Mouse (Mus musculus) embryonic facial prominence, embryonic 11.5 days (tissue): ENCODE results near the gene Tnpo2. TPM values are rescaled to one million over a fixed set of nuclear protein-coding genes. Genes with fewer than 3 reads are reported as not detected.

Experiments
- ATAC-seq: fragments of 200-750 bp; cut with Nextera tagmentation; replicated peaks from 2 replicates; pipeline ENCODE4 v1.8.0; 2017; ENCODE audit warnings: low read depth; ENCODE audit not compliant: insufficient number of reproducible peaks, low FRiP score, low TSS enrichment
- DNase-seq: peaks from one replicate; pipeline ENCODE4 v3.0.0-alpha.2; 2015; ENCODE audit warnings: low spot score
- H3K27ac ChIP-seq: fragments of 300-500 bp; sonication (generic); replicated peaks from 2 replicates; pipeline ENCODE4 v1.5.1; 2014; ENCODE audit warnings: mild to moderate bottlenecking, low read depth, low read length, control low read depth
- H3K27me3 ChIP-seq: fragments of 300-500 bp; sonication (generic); 2 replicates; pipeline ENCODE4 v1.6.1; 2014; ENCODE audit warnings: mild to moderate bottlenecking, low read length, moderate library complexity, mixed read lengths; ENCODE audit not compliant: control insufficient read depth, insufficient read depth
- H3K36me3 ChIP-seq: fragments of 300-500 bp; sonication (generic); replicated peaks from 2 replicates; pipeline ENCODE4 v1.6.1; 2014; ENCODE audit warnings: low read depth, mild to moderate bottlenecking, low read length, moderate library complexity, mixed read lengths; ENCODE audit not compliant: control insufficient read depth, insufficient read depth
- H3K4me1 ChIP-seq: fragments of 300-500 bp; sonication (generic); 2 replicates; pipeline ENCODE4 v1.6.1; 2014; ENCODE audit warnings: low read length, mixed read lengths; ENCODE audit not compliant: control insufficient read depth, insufficient read depth
- H3K4me2 ChIP-seq: fragments of 300-500 bp; sonication (generic); 2 replicates; pipeline ENCODE4 v1.6.1; 2014; ENCODE audit warnings: low read depth, mild to moderate bottlenecking, control low read depth, low read length, moderate library complexity
- H3K4me3 ChIP-seq: fragments of 300-500 bp; sonication (generic); 2 replicates; pipeline ENCODE4 v1.5.1; 2014; ENCODE audit warnings: low read depth, low read length, control low read depth
- H3K9ac ChIP-seq: fragments of 300-500 bp; sonication (generic); replicated peaks from 2 replicates; pipeline ENCODE4 v1.6.1; 2014; ENCODE audit warnings: mild to moderate bottlenecking, control low read depth, low read length
- H3K9me3 ChIP-seq: fragments of 300-500 bp; sonication (generic); replicated peaks from 2 replicates; pipeline ENCODE4 v1.6.1; 2016; ENCODE audit warnings: mild to moderate bottlenecking, low read length, inconsistent platforms, mixed read lengths; ENCODE audit not compliant: control insufficient read depth
- WGBS: fragments of 180-500 bp; shearing (Covaris S2); extraction: QIAGEN DNeasy Blood & Tissue Kit; methylation state at CpG from one replicate; pipeline ENCODE4 v1.1.7; 2014; 5-methylcytosine and 5-hydroxymethylcytosine counted together
- microRNA-seq: library from miRNA; unstranded; fragments of <30 nt; microRNA quantifications from one replicate; pipeline ENCODE4, GENCODE M21; 2016; ENCODE audit warnings: borderline number of aligned reads
- polyA plus RNA-seq: library from polyadenylated mRNA; unstranded; fragments of >200 nt; fragmentation: Nextera tagmentation; extraction: Ambion mirVana; gene quantifications from 2 replicates; pipeline ENCODE4 v1.2.1, GENCODE M21; 2014

Tnpo2 gene
- polyA plus RNA-seq, 1 experiment from 2014 or later: 17.0 TPM

DNA sequence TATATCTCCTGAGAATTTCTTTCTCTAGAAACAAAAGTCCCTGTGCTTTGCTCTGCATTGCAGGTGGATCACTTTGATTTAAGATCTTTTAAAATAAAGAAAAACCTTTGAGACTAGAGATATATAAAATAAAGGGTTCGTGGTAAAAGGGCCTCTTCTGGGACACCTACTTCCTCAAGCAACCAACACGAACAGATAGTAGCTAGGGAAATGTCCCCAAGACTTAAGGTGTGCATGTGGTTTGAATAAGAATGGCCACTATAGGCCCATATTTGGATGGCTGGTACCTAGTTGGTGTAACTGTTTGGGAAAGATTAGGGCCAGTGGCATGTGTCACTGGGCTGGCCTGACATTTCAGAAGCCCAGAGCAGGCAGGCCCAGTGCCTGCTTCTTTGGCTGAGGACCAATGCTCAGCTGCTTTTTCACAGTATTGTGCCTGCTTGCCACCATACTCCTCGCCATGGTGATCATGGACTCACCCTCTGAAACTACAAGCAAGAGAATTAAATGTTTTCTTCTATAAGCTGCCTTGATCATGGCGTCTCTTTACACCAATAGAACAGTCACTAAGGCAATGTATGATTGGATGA, 63.5 kb downstream of the Tnpo2 start:
- no peaks in the 10 kb centered on the region for H3K9me3 ChIP-seq
- no peaks in the 10 kb centered on the region; the same call in 1 of the 2 replicates for H3K36me3 ChIP-seq
- DNase-seq (no peak), ATAC-seq (no peak)
- H3K27ac ChIP-seq: no peak overlapping the region
- no peak overlapping the region for H3K4me2 ChIP-seq
- H3K27me3 ChIP-seq: no peaks in the 10 kb centered on the region
- no peak overlapping the region for H3K9ac ChIP-seq
- no peak overlapping the region for H3K4me3 ChIP-seq
- no peaks in the 10 kb centered on the region for H3K4me1 ChIP-seq
- WGBS: 84% methylated on average over 4 of the region's 4 CpGs

Small RNA genes within 50 kb of the gene (microRNA-seq; reads per million reads assigned to microRNA genes)
- 1.9 reads per million for gene Mir7070

Other genes with a start within 250 kb of the Tnpo2 start
- 5.9 and 6.8 TPM in 2 replicates for gene Nfix, start 236.6 kb upstream of the Tnpo2 start, polyA plus RNA-seq
- 3.6 and 3.8 TPM in 2 replicates for gene Dand5, start 214.1 kb upstream of the Tnpo2 start, polyA plus RNA-seq
- 41.5 and 42.3 TPM in 2 replicates for gene Gadd45gip1, start 205.4 kb upstream of the Tnpo2 start, polyA plus RNA-seq
- 79.6 and 88.2 TPM in 2 replicates for gene Rad23a, start 196.2 kb upstream of the Tnpo2 start, polyA plus RNA-seq
- 815 and 826 TPM in 2 replicates for gene Calr, start 190.0 kb upstream of the Tnpo2 start, polyA plus RNA-seq
- 73.0 and 85.7 TPM in 2 replicates for gene Farsa, start 179.9 kb upstream of the Tnpo2 start, polyA plus RNA-seq
- gene Syce2, start 164.8 kb upstream of the Tnpo2 start, polyA plus RNA-seq: 89.2 and 89.9 TPM in 2 replicates
- gene Gcdh, start 143.0 kb upstream of the Tnpo2 start, polyA plus RNA-seq: 40.3 and 40.5 TPM in 2 replicates
- 11.1 and 14.4 TPM in 2 replicates for gene Klf1, start 135.0 kb upstream of the Tnpo2 start, polyA plus RNA-seq
- 5.5 and 7.2 TPM in 2 replicates for gene Dnase2a, start 128.4 kb upstream of the Tnpo2 start, polyA plus RNA-seq
- gene Mast1, start 99.6 kb upstream of the Tnpo2 start, polyA plus RNA-seq: 2.8 and 3.9 TPM in 2 replicates
- not detected in 2 replicates for gene Rtbdn, start 89.9 kb upstream of the Tnpo2 start, polyA plus RNA-seq
- gene Gm49661, start 67.5 kb upstream of the Tnpo2 start, polyA plus RNA-seq: not detected in 2 replicates
- 1,219 and 1,316 TPM in 2 replicates for gene Prdx2, start 67.3 kb upstream of the Tnpo2 start, polyA plus RNA-seq
- 109 and 137 TPM in 2 replicates for gene Rnaseh2a, start 67.1 kb upstream of the Tnpo2 start, polyA plus RNA-seq
- gene Junb, start 58.2 kb upstream of the Tnpo2 start, polyA plus RNA-seq: 5.4 and 6.2 TPM in 2 replicates
- gene Hook2, start 46.3 kb upstream of the Tnpo2 start, polyA plus RNA-seq: 11.3 and 14.2 TPM in 2 replicates
- gene Best2, start 22.4 kb upstream of the Tnpo2 start, polyA plus RNA-seq: not detected in 2 replicates
- gene Asna1, start 11.6 kb upstream of the Tnpo2 start, polyA plus RNA-seq: 130 and 132 TPM in 2 replicates
- gene Trir, start 10.1 kb upstream of the Tnpo2 start, polyA plus RNA-seq: 172 and 178 TPM in 2 replicates
- 20.4 and 21.2 TPM in 2 replicates for gene Fbxw9, start 23.1 kb downstream of the Tnpo2 start, polyA plus RNA-seq
- gene Gm5741, start 31.1 kb downstream of the Tnpo2 start, polyA plus RNA-seq: not detected in 2 replicates
- gene Dhps, start 34.8 kb downstream of the Tnpo2 start, polyA plus RNA-seq: 61.9 and 67.7 TPM in 2 replicates
- gene Wdr83os, start 43.8 kb downstream of the Tnpo2 start, polyA plus RNA-seq: 117 and 127 TPM in 2 replicates
- 48.6 and 52.2 TPM in 2 replicates for gene Wdr83, start 44.4 kb downstream of the Tnpo2 start, polyA plus RNA-seq
- 19.5 and 21.9 TPM in 2 replicates for gene Man2b1, start 46.4 kb downstream of the Tnpo2 start, polyA plus RNA-seq
- gene Zfp791, start 86.2 kb downstream of the Tnpo2 start, polyA plus RNA-seq: 1.8 and 2.0 TPM in 2 replicates
- not detected in 2 replicates for gene Cks1brt, start 115.0 kb downstream of the Tnpo2 start, polyA plus RNA-seq
- gene Olfr371, start 189.1 kb downstream of the Tnpo2 start, polyA plus RNA-seq: not detected in 2 replicates